Mouse (Mus musculus) mesoderm, embryonic 11.5 days (tissue): ENCODE measurements around the gene Eif5b.
"Not testable (repeated sequence)": the region's sequence is repeated elsewhere in the genome, so short reads cannot be mapped to it uniquely, and the experiment has no call there.

Experiments used
- DNase-seq: peaks from one replicate; pipeline ENCODE4 v3.0.0-alpha.2; 2012; ENCODE audit warnings: low read depth, low spot score

The Eif5b gene

DNA sequence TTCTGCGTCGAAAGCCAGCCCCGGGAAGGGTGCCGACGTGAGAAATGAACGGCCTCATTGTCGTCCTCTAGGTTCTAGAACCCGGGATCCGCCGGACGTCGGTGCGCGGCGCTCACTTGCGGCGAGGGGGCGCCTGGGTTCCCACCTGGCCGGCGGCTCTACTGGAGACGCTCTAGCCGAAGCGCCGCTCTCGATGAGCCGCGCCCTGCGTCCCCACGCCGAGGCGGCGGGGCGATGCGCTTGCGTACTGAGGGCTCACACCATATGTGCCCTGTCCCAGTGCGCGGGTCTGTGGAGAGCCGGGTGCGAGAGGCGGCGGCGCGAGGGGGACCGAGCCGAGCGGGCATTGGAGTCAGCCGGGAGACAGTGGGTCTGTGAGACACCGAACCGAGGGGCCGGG, at the start of gene Eif5b, which contains the start of gene Txndc9:
Gene Eif5b (plus strand): TSS at position 144 of the 400 bp plus-strand sequence.
Gene Txndc9 (minus strand): TSS at position 27 of the 400 bp plus-strand sequence.
- DNase-seq, result peak; percentile 94

DNA sequence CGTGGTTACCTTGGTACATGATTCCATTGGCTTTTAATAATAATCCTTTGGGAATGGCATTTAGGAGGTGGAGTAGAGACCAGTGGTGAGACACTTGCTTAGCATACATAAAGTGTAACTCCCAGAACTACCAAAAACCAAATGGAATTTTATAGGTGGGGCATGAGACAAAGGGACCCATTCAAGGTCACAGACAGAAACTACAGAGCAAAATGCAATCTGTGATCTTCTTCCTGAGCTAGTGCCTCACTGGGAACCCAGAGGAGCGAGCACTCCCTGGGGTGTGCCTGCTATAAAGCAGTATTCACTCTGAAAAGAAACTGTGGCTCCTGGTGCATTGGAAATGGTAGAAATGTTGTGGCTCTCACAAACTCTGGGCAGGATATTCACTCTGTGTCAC, 48.9 kb upstream of the Eif5b start:
- DNase-seq, result no peak

DNA sequence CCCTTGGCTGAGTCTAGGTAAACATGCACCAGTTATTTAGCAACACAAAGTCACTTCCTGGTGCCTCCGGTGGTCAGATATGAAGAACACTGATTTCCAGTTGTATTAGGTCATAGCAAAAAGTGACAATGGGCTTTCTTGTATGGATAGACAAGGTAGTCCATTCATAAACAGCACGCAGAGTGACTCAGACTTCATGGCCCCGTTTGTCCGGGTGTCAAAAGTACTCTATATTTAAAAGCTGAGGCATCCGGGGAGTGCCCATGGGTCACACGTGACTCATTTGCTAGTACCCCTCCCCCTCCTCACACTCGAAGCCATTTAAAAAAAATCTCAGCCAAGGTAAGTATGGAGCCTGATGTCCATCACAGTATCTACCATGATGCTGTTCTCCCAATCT, 43.0 kb upstream of the Eif5b start:
- DNase-seq, result no peak

DNA sequence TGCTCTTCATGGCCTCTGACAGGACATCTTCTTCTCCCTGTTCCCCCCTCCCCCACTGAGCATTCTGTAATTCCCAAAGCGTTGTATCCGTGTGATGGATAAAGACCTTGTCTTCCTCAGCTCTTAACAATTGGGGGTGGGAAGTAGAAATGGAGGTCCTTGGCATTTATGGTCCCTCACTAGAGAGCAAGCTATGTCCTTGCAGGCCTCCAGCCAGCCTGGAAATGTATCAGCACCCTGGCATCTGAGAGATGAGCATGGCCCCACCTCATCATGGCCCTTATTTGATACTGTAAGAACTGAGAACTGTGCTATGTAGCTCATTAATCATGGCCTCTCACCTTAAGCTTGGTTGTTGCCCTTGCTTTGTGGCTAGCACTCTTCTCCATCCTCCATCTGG, 42.6 kb upstream of the Eif5b start:
- DNase-seq, result no peak

DNA sequence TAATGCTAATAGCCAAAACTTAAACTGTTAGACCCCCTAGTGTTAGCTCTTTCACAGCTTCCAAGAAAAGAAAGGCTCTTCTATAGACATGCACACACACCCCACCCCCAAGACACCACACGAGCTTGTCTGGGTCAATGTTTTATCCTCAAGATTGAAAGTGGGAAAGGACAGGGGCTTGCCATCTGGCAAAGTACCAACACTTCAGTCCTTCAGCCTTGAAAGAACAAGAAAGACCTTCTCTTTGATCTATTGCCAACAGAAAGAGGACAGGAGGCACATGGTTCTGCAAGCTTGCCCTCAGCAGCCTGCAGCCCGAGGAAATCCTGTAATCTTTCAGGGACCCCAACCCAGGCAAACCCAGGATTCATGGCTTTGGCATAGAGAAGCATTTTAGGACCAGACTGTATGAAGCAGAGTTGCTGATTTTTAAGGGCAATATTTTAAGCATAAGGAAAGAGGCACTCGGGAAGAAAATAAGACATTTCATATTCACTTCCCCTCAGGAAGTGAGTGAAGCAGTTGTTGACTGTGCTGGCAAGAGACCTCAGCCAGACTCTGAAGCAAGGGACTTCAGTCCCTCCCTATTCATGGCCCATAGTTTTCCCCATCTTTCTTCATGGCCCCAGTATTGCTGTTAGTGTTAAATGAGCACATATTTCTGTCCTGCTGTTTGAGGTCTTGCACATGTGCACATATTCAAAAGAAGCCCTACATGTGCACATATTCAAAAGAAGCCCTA, 40.9 kb upstream of the Eif5b start:
- no peak for DNase-seq

DNA sequence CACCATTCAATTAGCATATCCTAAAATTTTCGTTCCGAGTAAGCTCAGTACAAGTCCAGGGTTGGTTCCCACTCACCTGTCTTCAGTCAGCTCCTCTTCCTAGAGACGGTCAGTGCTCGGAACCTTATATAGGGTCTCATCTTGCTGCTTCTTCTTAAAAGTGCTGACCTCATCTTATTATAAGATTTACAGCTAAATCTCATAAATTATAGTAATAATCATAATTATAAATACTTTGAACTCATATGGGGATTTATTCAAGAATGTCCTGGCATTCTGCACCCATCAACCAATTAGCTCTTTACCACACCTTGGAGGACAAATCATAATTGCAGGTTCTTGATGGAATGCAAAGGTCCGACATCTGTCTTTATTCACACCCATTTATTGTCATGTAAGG, 40.2 kb upstream of the Eif5b start, which contains the start of gene Lyg1:
Gene Lyg1 (minus strand): TSS at position 101 of the 400 bp plus-strand sequence.
- DNase-seq, result no peak

DNA sequence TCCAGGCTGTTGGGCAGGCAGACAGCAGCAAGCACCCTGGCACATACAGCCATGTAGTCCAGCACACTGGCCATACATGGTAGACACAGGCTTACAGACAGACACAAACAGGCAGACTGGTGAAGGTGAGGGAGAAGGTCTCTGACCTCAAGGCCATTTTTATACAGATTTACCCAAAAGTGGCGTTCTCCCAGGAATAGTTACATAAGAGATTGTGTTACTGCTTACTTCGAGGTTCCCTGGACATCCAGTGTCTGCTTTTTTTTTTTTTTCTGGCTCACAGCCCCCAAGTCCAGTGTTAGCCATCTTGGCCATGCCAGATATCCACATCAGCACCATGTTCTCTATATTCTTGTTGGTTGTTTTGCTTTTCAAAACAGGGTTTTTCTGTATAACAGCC, 39.3 kb upstream of the Eif5b start:
- no peak for DNase-seq

DNA sequence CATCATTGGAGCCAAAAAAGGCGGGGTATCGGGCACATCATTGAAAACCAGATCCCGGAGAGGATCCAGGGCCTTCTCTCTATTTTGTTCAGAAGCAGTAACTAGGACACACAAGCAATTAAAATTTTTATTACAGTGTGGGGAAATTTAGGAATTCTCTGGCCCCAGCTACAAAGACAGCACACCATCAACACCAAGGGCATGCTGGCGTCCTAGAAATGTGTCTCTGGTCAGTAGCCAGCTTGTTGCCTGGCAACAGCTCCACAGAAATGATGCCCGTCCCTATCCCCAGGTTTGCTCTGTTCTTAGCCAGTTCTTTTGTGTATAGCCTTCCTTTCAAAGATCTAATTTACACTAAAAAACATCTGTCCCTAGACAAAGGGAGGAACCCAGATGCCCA, 38.3 kb upstream of the Eif5b start:
- DNase-seq, result no peak

DNA sequence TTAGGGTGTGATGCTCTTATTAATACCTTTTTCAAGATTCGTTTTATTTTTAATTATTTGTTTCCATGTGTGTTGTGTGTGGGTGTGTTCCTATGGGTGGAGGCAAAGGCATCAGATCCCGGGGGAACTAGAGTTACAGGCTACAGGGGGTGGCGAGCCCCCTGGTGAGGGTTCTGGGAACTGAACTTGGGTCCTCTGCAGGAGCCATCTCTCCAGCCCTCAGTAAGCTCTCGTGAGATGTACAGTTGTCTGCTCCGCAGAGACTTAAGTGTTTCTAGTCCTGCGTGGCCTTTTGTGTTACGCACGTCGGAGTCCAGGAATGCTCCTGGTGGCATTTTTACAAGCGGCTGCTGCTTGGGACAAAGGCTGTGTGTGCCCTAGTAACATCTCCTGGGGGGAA, 32.2 kb upstream of the Eif5b start:
- no peak for DNase-seq

DNA sequence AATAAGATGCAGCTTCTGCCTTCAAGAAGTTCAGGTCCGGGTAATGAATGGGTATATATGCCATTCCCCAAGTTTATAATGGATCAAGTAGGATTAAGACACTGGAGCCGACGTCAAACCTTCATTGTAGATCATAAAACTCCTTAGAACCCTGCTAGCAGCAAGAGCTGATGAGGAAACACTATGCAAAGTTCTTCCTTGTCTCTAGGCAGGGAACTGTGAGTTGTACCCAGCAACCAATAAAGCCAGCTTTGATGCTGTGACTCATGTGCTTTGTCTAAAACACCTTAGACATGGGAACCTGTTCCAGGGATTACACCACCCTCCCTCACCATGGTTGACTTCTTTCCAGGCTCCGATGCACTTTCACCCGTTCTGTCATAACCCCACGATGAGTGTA, 29.1 kb upstream of the Eif5b start:
- no peak for DNase-seq

DNA sequence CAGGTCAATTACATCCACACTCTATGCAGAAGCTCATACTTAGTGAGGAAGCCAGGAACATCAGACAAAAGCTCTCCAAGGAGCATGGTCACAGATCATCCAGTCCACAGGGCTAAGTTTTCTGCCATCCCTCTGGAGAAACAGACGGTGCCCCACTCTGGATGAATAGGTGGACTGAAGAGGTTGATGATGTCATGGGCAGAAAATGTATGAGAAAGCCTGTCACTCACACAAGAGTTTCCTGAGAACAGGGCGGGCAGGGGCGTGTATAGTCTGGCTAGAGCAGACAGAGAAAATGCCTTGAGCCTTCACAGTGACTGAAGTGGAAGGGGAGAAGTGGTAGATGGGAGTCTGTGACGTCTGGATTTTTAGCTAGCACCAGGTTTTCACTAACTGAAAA, 26.3 kb upstream of the Eif5b start:
- no peak for DNase-seq

DNA sequence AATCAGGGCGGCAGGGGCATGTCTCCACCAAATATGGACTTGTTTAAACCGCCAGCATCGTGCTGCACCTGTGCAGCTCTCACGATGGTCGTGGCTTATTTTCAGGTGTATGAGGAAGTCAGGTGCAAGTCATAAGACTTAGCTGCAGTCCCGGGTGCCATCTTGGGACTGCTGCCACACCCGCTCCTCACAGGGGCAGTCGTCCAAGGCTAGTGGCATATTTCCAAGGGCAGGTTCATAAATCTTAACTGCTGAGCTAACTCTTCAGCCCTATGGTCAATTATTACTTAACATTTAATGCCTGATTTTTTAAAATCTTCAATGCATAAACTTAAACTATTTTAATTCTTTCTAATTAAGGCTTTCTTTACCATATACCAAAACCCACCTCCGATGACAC, 21.1 kb upstream of the Eif5b start:
- not testable (repeated sequence) for DNase-seq

DNA sequence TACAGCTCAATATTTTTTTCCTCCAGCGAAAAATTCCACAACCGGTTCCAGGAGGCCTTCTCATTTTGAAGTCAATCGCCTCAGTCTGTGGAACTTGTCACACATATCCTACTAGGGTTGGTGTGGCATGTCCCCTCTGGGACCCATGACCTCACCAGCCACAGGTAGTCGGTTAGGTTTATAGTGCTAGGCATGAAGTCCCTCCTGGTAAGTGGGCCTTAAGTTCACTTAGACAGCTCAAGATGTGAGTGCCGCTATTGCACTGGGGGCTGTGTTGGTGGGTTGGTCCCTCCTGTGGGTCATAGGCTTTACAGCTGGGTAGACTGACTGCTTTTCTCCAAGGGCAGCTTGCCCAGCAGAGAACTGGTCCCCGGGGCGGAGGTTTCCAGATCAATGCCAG, 20.5 kb upstream of the Eif5b start:
- DNase-seq, result no peak

DNA sequence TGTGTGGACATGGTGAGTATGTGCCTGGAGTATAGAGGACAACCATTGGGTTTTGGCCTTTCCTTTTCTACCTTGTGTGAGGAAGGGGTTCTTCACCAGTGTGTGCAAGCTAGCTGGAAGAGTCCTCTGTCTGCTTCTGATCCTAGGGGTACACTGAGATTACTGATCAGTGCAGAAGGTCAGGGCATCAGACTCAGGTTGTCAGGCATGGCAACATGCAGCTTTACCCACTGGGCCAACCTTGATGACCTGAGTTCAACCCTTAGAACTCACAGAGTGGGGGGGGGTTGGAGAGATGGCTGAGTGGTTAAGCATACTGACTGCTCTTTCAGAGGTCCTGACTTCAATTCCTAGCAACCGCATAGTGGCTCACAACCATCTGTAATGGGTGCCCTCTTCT, 13.5 kb upstream of the Eif5b start:
- DNase-seq, result no peak

DNA sequence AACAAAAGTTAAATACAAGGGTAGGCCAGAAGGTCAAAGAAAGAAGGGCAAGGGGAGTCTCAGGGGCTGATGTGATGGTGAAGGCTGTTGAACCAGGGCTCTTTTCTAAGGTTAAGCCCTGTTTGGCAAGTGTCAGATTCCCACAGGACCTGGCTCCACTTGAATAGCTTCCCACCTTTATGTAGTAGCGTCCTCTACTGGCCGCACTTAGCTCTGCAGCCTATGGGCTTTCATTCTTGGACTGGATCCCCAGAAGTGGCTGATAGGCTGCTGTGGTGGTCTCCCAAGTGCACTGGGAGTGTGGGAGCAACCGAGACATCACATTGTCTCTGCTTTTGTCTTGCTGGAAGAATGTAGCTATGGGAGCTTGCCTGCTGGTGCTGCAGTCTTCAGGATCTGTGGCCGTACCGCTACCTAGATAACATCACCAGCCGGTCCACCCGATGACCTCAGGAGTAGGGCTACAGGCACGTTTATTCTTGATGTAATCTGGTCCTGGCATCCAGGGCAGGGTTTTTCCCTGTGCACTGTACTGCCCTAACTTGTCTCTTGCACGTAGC, 12.0 kb upstream of the Eif5b start:
- peak; percentile 30 for DNase-seq

DNA sequence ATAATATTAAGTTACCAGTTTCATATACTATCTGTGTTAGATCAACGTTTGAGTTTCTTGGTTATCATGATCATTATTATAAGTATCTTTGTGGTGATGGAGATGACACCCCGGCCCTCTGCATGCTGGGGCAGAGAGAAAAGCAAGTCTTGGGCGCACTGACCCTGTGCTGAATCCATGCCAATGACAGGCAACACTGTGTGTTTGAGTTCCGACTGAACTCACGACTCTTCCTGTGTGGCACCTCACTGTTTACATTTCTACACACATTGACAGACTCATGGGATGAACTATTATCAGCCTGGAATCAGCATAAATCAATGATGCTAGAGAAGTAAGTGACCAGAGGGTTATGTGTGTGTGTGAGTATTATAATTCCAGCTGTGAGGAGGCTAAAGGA, 10.0 kb upstream of the Eif5b start:
- DNase-seq, result no peak

DNA sequence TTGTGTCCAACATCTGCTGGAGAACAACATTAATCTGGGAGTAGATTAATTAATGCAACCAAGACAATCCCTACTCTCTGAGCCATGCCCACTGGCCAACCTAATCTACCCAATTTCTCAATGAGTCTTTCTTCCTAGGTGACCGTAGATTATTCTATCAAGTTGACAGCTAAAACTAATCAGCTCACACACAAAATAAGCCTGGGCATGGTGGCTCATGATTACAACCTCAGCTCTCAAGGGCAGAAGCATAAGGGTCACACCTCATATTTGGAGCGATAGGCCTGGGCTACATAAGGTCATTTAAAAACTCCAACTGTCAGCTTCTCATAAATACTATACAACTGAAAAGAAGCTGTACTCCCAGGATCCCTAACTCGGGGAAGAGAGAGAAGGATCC, 1.6 kb upstream of the Eif5b start:
- DNase-seq, result no peak

DNA sequence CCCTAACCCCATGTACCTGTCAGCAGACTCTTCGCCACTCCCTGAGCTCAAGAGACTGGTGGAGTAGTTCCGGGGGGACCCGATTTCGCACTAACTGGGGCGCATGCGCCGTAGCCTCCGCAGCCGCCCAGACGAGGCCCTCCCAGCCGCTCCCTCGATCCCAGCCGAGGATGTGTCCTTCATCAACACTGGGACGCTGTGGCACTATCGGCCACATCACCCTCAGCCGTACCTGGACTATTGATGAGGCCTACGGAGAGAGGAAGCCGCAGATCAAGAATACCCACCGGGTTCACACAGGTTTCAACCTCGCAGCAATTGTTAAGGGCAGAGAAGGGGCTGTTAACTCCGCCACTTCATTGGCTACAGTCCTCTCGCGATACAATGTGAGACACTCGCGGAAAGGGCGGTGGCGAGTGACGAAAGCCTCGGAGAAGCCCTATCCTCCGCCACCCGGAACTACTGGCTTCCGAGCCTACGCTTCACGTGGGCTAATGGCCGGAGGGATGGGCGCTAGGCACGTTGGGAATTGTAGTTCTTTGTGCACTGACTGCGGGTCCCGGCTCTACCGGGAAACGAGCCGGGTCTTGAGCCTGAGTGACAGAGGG, 829 bp upstream of the Eif5b start:
- peak; percentile 99 for DNase-seq

DNA sequence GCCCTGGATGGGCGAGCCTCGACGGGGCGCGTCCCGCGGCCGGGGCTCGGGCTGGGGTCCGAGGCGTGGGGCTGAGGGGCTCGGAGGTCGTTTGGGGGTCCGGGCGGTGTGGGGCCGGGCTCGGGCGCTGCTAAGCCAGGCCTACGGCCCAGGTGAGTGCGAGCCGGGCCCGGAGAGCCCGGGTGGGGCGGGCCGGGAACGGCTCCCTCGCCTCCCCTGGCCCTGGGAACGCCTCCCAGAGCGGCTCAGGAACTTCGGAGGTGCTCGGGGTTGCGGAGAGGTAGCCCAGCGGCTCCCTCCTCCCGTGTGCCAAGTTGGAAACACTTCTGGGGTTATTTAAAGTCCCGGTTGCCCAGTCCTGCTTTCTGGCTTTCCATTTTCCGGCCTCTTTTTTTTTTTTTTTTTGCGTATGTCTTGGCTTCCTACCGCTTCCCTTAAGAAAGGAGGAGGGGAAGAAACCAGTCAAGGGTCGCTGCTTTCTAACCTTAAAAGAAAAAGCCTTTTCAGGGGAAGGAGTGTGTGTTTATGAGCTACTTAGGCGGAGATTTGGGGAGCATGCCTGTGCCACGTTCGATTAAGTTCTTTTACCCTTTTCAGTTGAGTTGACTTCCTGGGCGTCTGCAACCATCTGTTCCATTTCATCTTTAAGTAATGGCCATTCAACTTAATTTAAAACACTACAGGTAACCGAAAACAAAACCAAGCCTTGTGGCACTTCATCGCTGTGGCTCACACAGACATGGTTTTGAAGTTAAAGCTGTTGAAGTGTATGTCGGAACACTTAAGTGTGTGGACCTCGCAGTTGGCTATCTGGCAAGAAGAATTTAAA, 775 bp downstream of the Eif5b start:
- no peak for DNase-seq

DNA sequence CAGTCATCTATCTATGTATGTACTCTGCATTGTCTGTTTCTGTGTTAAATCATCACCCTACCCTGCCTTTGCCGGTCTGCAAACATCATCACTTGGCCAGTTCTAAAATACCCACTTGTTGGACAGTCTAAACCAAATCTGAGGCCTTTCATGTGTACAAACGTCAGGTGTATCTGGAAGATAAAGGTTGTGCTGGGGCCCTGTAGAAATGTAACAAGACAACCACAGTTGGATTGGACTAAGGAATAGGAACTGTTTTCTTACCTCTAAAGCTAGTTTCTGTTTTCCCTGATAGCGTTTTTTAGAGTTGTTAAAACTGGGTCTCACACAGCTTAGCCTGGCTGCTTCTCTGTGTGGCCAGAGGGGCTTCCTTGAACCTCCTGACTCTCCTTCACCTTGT, 1.7 kb downstream of the Eif5b start:
- DNase-seq, result no peak

DNA sequence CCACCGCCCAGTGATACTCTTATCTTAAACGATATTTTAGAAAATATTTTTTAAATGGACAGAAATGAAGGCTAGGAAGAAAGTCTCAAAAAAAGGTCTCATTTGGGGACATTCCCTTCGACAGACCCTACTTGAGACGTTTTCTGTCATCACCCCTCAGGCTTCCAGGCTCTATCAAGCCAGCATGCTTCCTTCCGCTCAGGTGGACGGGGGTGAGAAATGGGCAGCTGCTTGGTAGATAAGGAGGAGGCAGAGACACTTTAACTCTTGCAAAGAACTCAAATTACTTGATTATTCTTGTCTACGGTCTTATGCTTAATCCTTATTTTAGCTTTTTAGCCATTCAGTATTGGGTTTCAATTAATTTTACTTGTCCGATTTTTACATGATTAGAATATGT, 3.0 kb downstream of the Eif5b start:
- no peak for DNase-seq

DNA sequence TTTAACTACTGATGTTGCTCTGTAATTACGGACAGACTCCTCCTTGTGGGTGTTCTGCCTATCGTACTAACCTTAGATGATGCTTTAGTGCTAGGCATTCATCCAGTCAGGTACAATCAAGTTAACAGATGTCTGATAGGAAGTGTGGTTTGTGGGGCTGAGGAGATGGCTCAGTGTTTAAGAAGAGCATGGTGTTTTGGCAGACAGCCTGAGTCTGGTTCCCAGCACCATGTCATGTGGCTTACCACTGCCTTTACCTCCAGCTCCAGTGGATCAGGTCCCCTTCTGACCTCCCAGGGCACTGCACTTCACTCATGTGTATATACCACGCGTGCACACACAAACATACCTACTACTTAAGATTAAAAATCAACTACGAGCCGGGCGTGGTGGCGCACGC, 4.1 kb downstream of the Eif5b start:
- no peak for DNase-seq
